Mouse (Mus musculus): ENCODE measurements around the gene Mrpl14.

The Mrpl14 gene

GRCm38 (mm10) chr17:45723732-45724573, 37.8 kb downstream of the Mrpl14 start:
- in situ Hi-C loops (cut with MboI, MseI) = loop anchor here (5.0 kb wide), 1 partner anchor 52 kb away; no protein-coding TSS in a partner anchor

- in situ Hi-C loops (cut with MboI, MseI) = loop anchor here (5.0 kb wide), 1 partner anchor 52 kb away; no protein-coding TSS in a partner anchor
Measured at GRCm38 (mm10) chr17:45724574-45724921, 38.4 kb downstream of the Mrpl14 start.

- in situ Hi-C loops (cut with MboI, MseI) = loop anchor here (5.0 kb wide), 2 partner anchors 306 to 406 kb away; partner anchors contain the start of gene Vegfa (in 1 of the 2)
Measured at GRCm38 (mm10) chr17:45726249-45726648, 40.1 kb downstream of the Mrpl14 start.

- in situ Hi-C loops (cut with MboI, MseI) = loop anchor here (5.0 kb wide), 2 partner anchors 305 to 405 kb away; partner anchors contain the start of gene Vegfa (in 1 of the 2)
Measured at GRCm38 (mm10) chr17:45727481-45727880, 41.4 kb downstream of the Mrpl14 start.

- in situ Hi-C loops (cut with MboI, MseI) = loop anchor here (5.0 kb wide), 2 partner anchors 304 to 404 kb away; partner anchors contain the start of gene Vegfa (in 1 of the 2)
Measured at GRCm38 (mm10) chr17:45727983-45728723, 42.0 kb downstream of the Mrpl14 start.

- in situ Hi-C loops (cut with MboI, MseI) = loop anchor here (5.0 kb wide), 2 partner anchors 303 to 403 kb away; partner anchors contain the start of gene Vegfa (in 1 of the 2)
Measured at GRCm38 (mm10) chr17:45729387-45729786, 43.3 kb downstream of the Mrpl14 start.

- in situ Hi-C loops (cut with MboI, MseI) = loop anchor here in 1 of 2 experiments (5.0 kb wide), 1 partner anchor 402 kb away; no protein-coding TSS in a partner anchor
Measured at GRCm38 (mm10) chr17:45730696-45731095, 44.6 kb downstream of the Mrpl14 start.

GRCm38 (mm10) chr17:45731172-45731864, 45.2 kb downstream of the Mrpl14 start:
- in situ Hi-C loops (cut with MboI, MseI) = loop anchor here in 1 of 2 experiments (5.0 kb wide), 1 partner anchor 401 kb away; no protein-coding TSS in a partner anchor

- in situ Hi-C loops (cut with MboI, MseI) = loop anchor here in 1 of 2 experiments (5.0 kb wide), 1 partner anchor 399 kb away; no protein-coding TSS in a partner anchor
Measured at GRCm38 (mm10) chr17:45733038-45733734, 47.1 kb downstream of the Mrpl14 start.

- in situ Hi-C loops (cut with MboI, MseI) = loop anchor here in 1 of 2 experiments (5.0 kb wide), 1 partner anchor 398 kb away; no protein-coding TSS in a partner anchor
Measured at GRCm38 (mm10) chr17:45733735-45734301, 47.7 kb downstream of the Mrpl14 start, which contains the start of gene 1600014C23Rik. Gene 1600014C23Rik, minus strand, starts transcription at chr17:45733844.

GRCm38 (mm10) chr17:45734333-45734732, 48.2 kb downstream of the Mrpl14 start:
- in situ Hi-C loops (cut with MboI, MseI) = loop anchor here in 1 of 2 experiments (5.0 kb wide), 1 partner anchor 398 kb away; no protein-coding TSS in a partner anchor

- in situ Hi-C loops (cut with MboI, MseI) = loop anchor here (5.0 kb wide), 2 partner anchors 297 to 397 kb away; partner anchors contain the start of gene Vegfa (in 1 of the 2)
Measured at GRCm38 (mm10) chr17:45734881-45735280, 48.8 kb downstream of the Mrpl14 start.

GRCm38 (mm10) chr17:45735382-45736310, 49.5 kb downstream of the Mrpl14 start:
- in situ Hi-C loops (cut with MboI, MseI) = loop anchor here in 1 of 2 experiments (5.0 kb wide), 1 partner anchor 297 kb away; the partner anchor contains the start of gene Vegfa

GRCm38 (mm10) chr17:45736311-45737077, 50.4 kb downstream of the Mrpl14 start:
- in situ Hi-C loops (cut with MboI, MseI) = loop anchor here in 1 of 2 experiments (5.0 kb wide), 1 partner anchor 296 kb away; the partner anchor contains the start of gene Vegfa

- in situ Hi-C loops (cut with MboI, MseI) = loop anchor here in 1 of 2 experiments (5.0 kb wide), 1 partner anchor 295 kb away; the partner anchor contains the start of gene Vegfa
Measured at GRCm38 (mm10) chr17:45737078-45737601, 51.0 kb downstream of the Mrpl14 start.

GRCm38 (mm10) chr17:45742371-45743147, 56.4 kb downstream of the Mrpl14 start:
- in situ Hi-C loops (cut with MboI, MseI) = no loop called here
